Mouse (Mus musculus) neural tube, embryonic 13.5 days (tissue): Measurements from ENCODE around the gene St3gal3. TPM values are rescaled to one million over a fixed set of nuclear protein-coding genes. Genes with fewer than 3 reads are reported as not detected.

Experiments
- ATAC-seq: fragments of 200-750 bp; cut with Nextera tagmentation; 2 replicates; pipeline ENCODE4 v1.8.0; 2017; ENCODE audit warnings: low read depth, mild to moderate bottlenecking, moderate TSS enrichment, moderate library complexity
- H3K27ac ChIP-seq: fragments of 300-500 bp; sonication (generic); replicated peaks from 2 replicates; pipeline ENCODE4 v1.5.1; 2015; ENCODE audit warnings: moderate library complexity, mild to moderate bottlenecking, inconsistent platforms
- H3K27me3 ChIP-seq: fragments of 300-500 bp; sonication (generic); 2 replicates; pipeline ENCODE4 v1.6.1; 2015; ENCODE audit warnings: mild to moderate bottlenecking, inconsistent platforms
- H3K36me3 ChIP-seq: fragments of 300-500 bp; sonication (generic); 2 replicates; pipeline ENCODE4 v1.6.1; 2015; ENCODE audit warnings: mild to moderate bottlenecking, inconsistent platforms
- H3K4me1 ChIP-seq: fragments of 300-500 bp; sonication (generic); replicated peaks from 2 replicates; pipeline ENCODE4 v1.6.1; 2015; ENCODE audit warnings: inconsistent platforms
- H3K4me2 ChIP-seq: fragments of 300-500 bp; sonication (generic); 2 replicates; pipeline ENCODE4 v1.6.1; 2015; ENCODE audit warnings: inconsistent platforms, mild to moderate bottlenecking, moderate library complexity
- H3K4me3 ChIP-seq: fragments of 300-500 bp; sonication (generic); 2 replicates; pipeline ENCODE4 v1.5.1; 2015; ENCODE audit warnings: mild to moderate bottlenecking, inconsistent platforms
- H3K9ac ChIP-seq: fragments of 300-500 bp; sonication (generic); 2 replicates; pipeline ENCODE4 v1.6.1; 2015; ENCODE audit warnings: moderate library complexity, mild to moderate bottlenecking, inconsistent platforms
- H3K9me3 ChIP-seq: fragments of 300-500 bp; sonication (generic); 2 replicates; pipeline ENCODE4 v1.6.1; 2016; ENCODE audit warnings: inconsistent platforms
- WGBS: fragments of 180-500 bp; shearing (Covaris S2); methylation state at CpG from one replicate; pipeline ENCODE4 v1.1.7; 2015; 5-methylcytosine and 5-hydroxymethylcytosine counted together
- polyA plus RNA-seq: library from polyadenylated mRNA; unstranded; fragments of >200 nt; fragmentation: Nextera tagmentation; extraction: Ambion mirVana; gene quantifications from 2 replicates; pipeline ENCODE4 v1.2.1, GENCODE M21; 2015

St3gal3 gene
- polyA plus RNA-seq, 1 experiment from 2014 or later, result 12.2 TPM

DNA sequence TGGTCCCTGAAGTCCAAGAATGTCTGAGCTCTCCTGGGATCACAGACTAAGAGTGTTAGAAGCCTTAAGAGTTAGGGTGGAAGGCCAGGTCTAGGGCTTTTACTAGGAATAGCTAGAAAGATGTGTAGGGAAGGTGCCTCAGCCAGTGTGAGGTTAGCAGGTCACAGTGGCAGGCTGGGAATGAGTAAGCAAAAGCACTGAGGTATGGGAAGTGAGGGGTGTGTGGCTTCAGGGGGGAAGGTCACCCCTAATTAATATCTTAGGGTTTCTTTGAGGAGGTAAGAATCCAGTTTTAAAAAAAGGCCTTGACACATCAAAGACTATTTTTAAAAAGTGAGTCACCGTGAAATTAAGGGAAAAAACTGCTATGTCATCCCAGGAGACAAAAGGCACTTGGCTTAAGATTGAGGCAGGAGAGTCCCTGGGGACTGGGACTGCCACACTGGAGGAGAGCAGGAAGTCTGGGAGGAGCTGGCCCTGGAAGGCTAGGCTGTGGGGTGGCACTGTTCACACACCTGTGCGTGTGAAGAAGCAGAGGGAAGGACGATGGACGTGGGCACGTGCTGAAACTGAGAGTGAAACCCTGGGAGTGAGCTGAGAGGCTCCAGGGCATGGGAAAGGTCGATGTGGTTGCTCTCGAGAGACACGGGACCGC, 72.8 kb downstream of the St3gal3 start:
- Histone ChIP-seq H3K27ac (no peak overlapping the region), H3K36me3 (no peaks in the 10 kb centered on the region), H3K4me1 (peaks cover 17% of the 10 kb centered on the region), H3K4me3 (no peak overlapping the region), H3K27me3 (no peaks in the 10 kb centered on the region), H3K9ac (no peak overlapping the region), H3K9me3 (no peaks in the 10 kb centered on the region), H3K4me2 (no peak overlapping the region)
- WGBS, result 56% methylated on average over 9 of the region's 9 CpGs
- no peak for ATAC-seq

DNA sequence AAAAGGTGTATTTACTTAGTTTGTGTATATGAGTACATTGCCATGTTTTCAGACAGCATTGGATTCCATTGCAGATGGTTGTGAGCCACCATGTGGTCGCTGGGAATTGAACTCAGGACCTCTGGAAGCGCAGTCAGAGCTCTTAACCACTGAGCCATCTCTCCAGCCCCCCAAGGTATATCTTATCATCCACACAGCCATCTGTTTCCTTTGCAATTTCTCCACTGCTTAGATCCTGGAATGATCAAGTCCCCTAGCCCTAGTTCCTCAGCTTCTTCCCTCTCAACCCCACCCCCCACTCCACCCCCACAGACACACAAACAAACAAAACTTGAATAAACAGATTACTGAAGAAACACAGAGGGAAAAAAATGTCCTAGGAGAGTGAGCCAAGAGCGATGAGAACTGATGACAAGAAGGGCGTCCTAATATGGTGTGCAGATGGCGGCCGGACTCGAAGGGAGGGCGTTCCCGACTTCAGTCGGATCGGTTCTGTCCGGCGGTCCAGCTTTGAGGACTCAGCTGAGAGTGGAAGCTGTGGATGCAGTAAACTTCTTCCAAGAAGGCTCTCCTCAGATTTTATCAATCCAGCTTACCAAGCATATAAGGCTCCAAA, 73.7 kb downstream of the St3gal3 start:
- WGBS, result 90% methylated on average over 13 of the region's 13 CpGs
- ATAC-seq, result no peak

DNA sequence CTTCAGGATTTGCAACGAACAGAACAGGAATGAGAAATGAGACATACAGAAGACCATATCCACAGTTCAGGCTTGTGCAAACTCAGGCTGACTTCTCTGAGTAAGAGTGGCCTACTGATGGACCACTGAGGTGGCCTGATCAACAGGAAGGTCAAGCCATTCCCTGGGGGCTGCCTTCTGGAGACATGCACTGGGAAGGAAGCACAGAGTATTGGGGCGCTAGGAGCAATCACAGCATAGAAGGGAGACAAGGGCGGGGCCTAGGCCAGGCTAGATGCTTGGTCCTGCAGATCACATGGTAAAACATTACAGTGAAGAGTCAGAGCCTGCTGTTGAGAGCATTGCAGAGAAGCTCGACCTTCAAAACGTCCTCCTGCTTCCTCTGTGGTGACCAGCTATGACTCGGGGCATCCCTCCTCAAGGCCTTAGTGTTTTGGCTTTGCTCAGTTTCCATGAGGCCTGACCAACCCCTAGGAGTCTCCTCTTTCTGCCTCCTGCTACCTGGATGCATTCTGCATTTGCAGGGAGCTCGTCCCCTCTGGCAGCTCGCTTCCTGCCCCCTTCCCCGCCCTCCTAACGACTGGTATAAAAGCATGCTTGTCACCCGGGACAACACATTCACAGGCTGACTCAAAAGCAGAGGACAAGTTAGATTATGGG, 74.8 kb downstream of the St3gal3 start:
- WGBS, result 51% methylated on average over 11 of the region's 11 CpGs
- Histone ChIP-seq H3K27me3 (no peaks in the 10 kb centered on the region), H3K36me3 (no peaks in the 10 kb centered on the region), H3K9me3 (no peaks in the 10 kb centered on the region), H3K4me1 (peaks cover 17% of the 10 kb centered on the region), H3K27ac (no peak overlapping the region), H3K4me2 (no peak overlapping the region), H3K9ac (no peak overlapping the region), H3K4me3 (no peak overlapping the region)
- no peak for ATAC-seq

More for the DNA sequence above, 73.7 kb downstream of the St3gal3 start:
- H3K36me3 ChIP-seq, result no peaks in the 10 kb centered on the region
- no peaks in the 10 kb centered on the region for H3K9me3 ChIP-seq
- H3K27me3 ChIP-seq, result no peaks in the 10 kb centered on the region
- no peak overlapping the region for H3K9ac ChIP-seq
- no peak overlapping the region for H3K4me3 ChIP-seq
- no peak overlapping the region for H3K4me2 ChIP-seq
- H3K27ac ChIP-seq, result no peak overlapping the region
- peaks cover 17% of the 10 kb centered on the region for H3K4me1 ChIP-seq

DNA sequence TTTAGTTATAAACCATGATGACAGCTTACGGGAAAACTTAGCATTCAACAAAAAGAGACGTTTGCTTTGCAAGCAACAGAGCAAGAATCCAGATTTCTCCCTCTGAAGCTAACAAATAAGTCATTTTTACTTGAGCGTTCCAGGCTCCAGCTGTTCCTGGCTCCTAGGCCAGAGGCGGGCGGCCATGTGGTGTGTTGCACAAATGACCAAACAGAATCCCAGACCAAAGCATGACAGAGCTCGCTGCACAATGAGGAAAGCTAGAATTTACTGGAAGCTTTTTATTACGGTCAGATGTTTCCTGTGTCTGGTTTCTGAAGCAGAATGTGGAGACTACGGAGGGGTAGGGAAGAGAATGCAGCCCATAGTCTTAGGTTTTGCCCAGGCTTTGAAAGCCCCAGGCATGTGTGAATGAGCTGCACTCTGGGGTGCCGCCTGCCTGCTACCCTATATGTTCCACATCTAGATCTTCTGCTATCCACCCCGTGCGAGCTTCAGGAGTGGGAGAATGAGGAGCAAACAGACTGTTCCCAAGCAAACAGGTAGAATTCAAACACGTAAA, 76.5 kb downstream of the St3gal3 start:
- H3K4me2 ChIP-seq, result no peak overlapping the region
- no peaks in the 10 kb centered on the region for H3K36me3 ChIP-seq
- H3K4me1 ChIP-seq, result peaks cover 17% of the 10 kb centered on the region
- no peaks in the 10 kb centered on the region for H3K9me3 ChIP-seq
- ATAC-seq, result no peak
- WGBS, result 56% methylated on average over 12 of the region's 12 CpGs
- no peak overlapping the region for H3K27ac ChIP-seq
- no peak overlapping the region for H3K4me3 ChIP-seq
- H3K27me3 ChIP-seq, result no peaks in the 10 kb centered on the region
- no peak overlapping the region for H3K9ac ChIP-seq

DNA sequence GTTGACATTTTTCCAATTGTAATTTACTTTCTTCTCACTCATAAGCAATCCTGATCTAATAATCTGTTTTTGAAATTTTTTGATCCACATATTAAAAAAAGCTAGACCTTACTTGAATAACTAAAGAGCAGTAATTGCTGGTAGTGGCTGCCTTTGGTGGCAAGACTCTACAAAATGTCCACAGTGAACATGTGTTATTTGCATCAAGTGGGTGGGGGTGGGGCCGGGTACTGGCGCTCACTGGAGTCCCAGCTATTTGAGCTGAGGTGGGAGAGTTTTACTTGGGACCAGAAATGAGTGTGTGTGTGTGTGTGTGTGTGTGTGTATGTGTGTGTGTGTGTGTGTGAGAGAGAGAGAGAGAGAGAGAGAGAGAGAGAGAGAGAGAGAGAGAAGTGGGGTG, 77.6 kb downstream of the St3gal3 start:
- 67% methylated on average over 2 of the region's 2 CpGs for WGBS
- H3K9ac ChIP-seq, result no peak overlapping the region

DNA sequence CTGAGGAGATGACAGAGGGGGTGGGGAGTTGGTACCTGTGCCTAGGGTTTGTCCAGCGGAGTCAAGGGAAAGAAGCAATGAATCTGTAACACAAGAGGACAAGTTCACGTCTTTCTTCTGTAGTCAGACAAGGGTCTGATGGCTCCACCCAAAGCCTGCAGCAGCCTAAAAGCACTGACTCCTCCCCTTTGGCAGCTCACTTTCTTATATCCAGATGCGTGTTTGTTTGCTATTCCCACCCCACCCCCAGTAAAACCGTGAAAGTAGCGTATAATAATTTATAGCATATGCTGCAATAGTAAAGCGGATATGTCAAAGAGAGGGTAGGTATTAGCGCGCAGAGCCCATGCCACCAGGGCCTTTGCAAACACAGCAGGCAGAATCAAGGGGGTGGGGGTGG, 80.1 kb downstream of the St3gal3 start:
- no peak overlapping the region for H3K9ac ChIP-seq
- no peak for ATAC-seq
- 61% methylated on average over 8 of the region's 8 CpGs for WGBS

More for the DNA sequence above, 77.6 kb downstream of the St3gal3 start:
- Histone ChIP-seq H3K9me3 (no peaks in the 10 kb centered on the region), H3K36me3 (no peaks in the 10 kb centered on the region), H3K27ac (no peak overlapping the region), H3K27me3 (no peaks in the 10 kb centered on the region), H3K4me2 (no peak overlapping the region), H3K4me3 (no peak overlapping the region), H3K4me1 (peaks cover 17% of the 10 kb centered on the region)
- no peak for ATAC-seq

DNA sequence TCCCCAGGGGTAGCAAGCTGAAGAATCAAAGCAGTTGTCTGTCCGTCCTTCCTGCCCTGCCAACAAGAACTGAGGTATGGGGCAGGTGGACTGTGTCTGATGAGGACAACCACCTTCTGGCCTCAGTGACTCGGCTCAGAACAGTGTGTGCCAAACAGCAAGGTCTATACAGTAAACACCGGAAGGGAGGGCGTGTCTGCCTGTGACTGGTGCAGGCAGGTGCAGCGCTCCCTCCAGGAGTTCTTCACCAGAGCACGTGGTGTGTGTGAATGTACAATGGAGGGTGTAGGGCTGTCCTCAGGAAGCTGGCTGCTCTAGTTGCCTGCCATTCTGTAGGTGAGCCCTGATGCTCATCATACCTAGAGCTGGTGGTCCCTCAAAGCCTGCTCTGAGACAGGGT, 80.8 kb downstream of the St3gal3 start:
- Histone ChIP-seq H3K9me3 (no peaks in the 10 kb centered on the region), H3K27me3 (no peaks in the 10 kb centered on the region), H3K9ac (no peak overlapping the region), H3K36me3 (no peaks in the 10 kb centered on the region), H3K4me3 (no peak overlapping the region), H3K4me2 (no peak overlapping the region), H3K4me1 (peaks cover 23% of the 10 kb centered on the region), H3K27ac (no peak overlapping the region)
- ATAC-seq, result no peak
- WGBS, result 86% methylated on average over 6 of the region's 6 CpGs

More for the DNA sequence above, 80.1 kb downstream of the St3gal3 start:
- no peak overlapping the region for H3K27ac ChIP-seq
- no peak overlapping the region for H3K4me2 ChIP-seq
- H3K36me3 ChIP-seq, result no peaks in the 10 kb centered on the region
- H3K4me3 ChIP-seq, result no peak overlapping the region
- no peaks in the 10 kb centered on the region for H3K27me3 ChIP-seq
- no peaks in the 10 kb centered on the region for H3K9me3 ChIP-seq
- peaks cover 18% of the 10 kb centered on the region for H3K4me1 ChIP-seq

DNA sequence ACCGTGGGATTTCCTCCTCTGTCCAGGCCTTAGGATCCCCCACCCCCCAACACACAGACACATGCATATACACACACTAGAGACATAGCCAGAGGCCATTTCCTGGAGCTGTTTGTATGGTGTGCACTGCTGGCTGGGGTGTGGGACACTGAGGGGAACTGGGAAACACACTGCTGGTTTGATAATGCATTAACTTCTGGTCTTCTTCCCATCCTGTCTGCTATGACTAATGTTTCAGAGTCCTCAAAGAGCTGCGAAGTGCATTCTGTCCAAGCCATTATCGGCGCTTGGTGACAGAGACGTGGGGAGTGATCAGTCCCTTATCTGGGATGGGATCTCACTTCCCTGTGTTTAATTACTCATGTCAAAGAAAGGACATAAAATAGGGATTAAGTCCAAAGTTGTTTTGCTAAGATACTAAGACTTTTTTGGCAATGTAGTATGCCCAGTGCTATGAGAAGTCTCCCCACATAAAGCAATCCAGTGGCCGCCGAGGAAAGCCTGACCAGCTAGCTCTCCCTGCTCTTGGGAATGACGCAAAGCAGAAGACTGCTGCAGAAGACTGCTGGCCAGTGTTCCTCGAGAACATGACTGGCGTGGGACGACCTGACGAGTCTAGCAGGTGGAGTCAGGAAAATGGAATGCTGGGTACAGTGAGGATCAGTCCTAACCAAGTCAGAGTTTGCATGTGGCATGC, 85.0 kb downstream of the St3gal3 start:
- Histone ChIP-seq H3K4me3 (no peak overlapping the region), H3K4me1 (peaks cover 13% of the 10 kb centered on the region), H3K27ac (no peak overlapping the region), H3K4me2 (no peak overlapping the region), H3K9me3 (no peaks in the 10 kb centered on the region), H3K36me3 (no peaks in the 10 kb centered on the region), H3K9ac (no peak overlapping the region), H3K27me3 (no peaks in the 10 kb centered on the region)
- no peak for ATAC-seq
- WGBS, result 85% methylated on average over 12 of the region's 12 CpGs

DNA sequence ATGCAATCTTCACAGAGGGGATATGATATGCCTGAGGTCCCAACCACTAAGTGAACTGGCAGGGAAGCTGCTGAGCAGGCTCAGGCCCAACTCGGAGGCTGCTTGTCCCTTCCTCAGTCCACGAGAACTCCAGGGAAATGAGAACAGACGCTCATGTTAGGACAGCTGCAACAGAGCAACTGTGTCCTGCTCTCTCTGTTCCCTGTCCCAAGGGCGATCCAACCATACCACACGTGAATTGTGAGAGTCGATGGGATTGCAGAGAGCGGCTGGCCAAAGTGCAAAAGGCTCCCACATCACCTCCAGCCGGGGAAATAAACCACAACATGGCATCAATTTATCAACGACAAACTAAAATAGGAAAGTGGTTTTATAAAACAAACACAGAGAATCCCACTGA, 90.2 kb downstream of the St3gal3 start:
- no peak overlapping the region for H3K9ac ChIP-seq
- no peak overlapping the region for H3K4me3 ChIP-seq
- no peak overlapping the region for H3K27ac ChIP-seq
- 62% methylated on average over 9 of the region's 9 CpGs for WGBS
- no peaks in the 10 kb centered on the region for H3K27me3 ChIP-seq
- H3K4me2 ChIP-seq, result no peak overlapping the region
- H3K9me3 ChIP-seq, result no peaks in the 10 kb centered on the region
- ATAC-seq, result no peak
- H3K4me1 ChIP-seq, result peaks cover 31% of the 10 kb centered on the region
- H3K36me3 ChIP-seq, result no peaks in the 10 kb centered on the region

DNA sequence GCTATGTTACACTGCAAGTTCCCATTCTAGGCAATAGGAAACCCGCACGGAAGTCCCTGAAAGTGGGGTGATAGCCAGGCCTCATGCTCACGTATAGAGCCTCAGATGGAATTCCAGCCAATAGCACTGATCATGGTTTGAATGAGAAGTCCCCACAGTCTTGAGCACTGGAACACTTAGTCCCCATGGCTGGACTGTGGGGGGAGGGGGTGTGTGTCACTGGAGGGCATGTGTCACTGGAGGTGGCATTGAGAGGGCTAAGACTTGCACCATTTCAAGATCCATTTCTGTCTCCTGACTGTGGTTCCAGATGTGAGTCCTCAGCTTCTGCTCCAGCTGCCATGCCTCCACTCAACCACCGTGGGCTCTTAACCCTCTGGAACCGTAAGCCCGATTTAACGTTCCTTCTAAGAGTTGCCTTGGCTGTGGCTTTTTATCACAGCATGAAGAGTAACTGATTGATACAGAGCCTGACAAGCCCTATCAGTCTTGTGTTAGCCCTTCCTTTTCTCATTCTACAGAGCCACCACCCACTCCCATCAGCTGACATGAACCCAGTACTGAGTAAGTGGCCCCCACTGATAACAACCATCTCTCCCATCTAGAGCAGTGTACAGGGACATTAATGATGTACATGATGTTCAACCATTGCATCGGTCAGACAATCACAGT, 91.2 kb downstream of the St3gal3 start:
- 91% methylated on average over 8 of the region's 8 CpGs for WGBS
- no peak for ATAC-seq
- Histone ChIP-seq H3K4me1 (peaks cover 26% of the 10 kb centered on the region), H3K27me3 (no peaks in the 10 kb centered on the region), H3K9ac (no peak overlapping the region), H3K27ac (no peak overlapping the region), H3K4me2 (no peak overlapping the region), H3K9me3 (no peaks in the 10 kb centered on the region), H3K36me3 (no peaks in the 10 kb centered on the region), H3K4me3 (no peak overlapping the region)

DNA sequence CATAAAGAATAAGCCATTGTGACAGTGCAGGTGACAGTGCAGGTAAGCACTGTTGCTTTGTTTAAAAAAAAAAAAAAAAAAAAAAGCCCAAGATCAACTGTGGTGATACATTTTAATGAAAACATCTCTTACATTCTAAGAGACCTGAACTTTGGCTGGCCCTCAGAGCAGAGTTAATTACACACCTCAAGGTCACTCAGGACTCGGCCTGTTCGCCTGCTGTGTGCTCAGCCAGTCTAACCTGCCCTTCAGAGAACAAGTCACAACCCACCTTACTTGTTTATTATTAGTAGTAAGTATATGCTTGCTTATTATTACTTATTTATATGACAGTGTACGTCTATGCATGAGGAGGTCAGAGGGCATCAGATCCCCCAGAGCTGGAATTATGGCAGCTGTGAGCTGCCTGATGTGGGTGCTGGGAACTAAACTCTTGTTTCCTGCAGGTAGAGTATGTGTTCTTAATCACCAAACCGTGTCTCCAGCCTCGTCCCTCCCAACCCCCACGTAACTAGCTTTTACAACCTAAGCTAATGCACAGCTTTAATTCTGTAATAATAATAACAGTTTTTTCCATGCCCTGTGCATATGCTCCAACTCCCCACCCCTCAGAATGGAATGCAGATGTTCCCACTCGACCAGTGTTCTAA, 91.9 kb downstream of the St3gal3 start:
- Histone ChIP-seq H3K27ac (no peak overlapping the region), H3K36me3 (no peaks in the 10 kb centered on the region), H3K9ac (no peak overlapping the region), H3K4me3 (no peak overlapping the region), H3K9me3 (no peaks in the 10 kb centered on the region), H3K27me3 (no peaks in the 10 kb centered on the region), H3K4me1 (peaks cover 29% of the 10 kb centered on the region), H3K4me2 (no peak overlapping the region)
- ATAC-seq, result no peak
- 75% methylated on average over 7 of the region's 7 CpGs for WGBS
